In genomic region chr17:47611661-47611982, GRCm38 (mm10) we compare ENCODE assay signal across 8 mouse cellular contexts. TPM values are rescaled to one million over a fixed set of nuclear protein-coding genes. Genes with fewer than 3 reads are reported as not detected.
DNase-seq lines count a peak whose midpoint lies in the region; ATAC-seq and TF ChIP-seq lines count a peak whose summit lies in the region.

No protein-coding gene starts in this region.

- H3K27me3 ChIP-seq in embryonic facial prominence, embryonic 15.5 days: no peaks in the 10 kb centered on the region
- H3K27me3 ChIP-seq in limb, embryonic 10.5 days (ENCODE audit: low read depth, poor library complexity, severe bottlenecking): no peaks in the 10 kb centered on the region
- H3K27me3 ChIP-seq in neural tube, embryonic 13.5 days: no peaks in the 10 kb centered on the region

- DNase-seq in lung, adult 2 months: no peak
- DNase-seq in lung, postnatal 4 days: no peak
- no peak for DNase-seq in limb, embryonic 10.5 days (ENCODE audit: low spot score)
- no peak for DNase-seq in spleen, postnatal 10 days (ENCODE audit: low spot score in 2 of 2)
- DNase-seq in urinary bladder, adult 18-20 months (ENCODE audit: low spot score in 2 of 2): no peak
- DNase-seq in adrenal gland, postnatal 36 days: no peak

- H3K4me1 ChIP-seq in lung, adult 2 months (ENCODE audit: control insufficient read depth, insufficient read depth, low read length): peaks cover 6% of the 10 kb centered on the region
- H3K4me1 ChIP-seq in embryonic facial prominence, embryonic 15.5 days: peaks cover 22% of the 10 kb centered on the region
- H3K4me1 ChIP-seq in limb, embryonic 10.5 days: peaks cover 22% of the 10 kb centered on the region
- peaks cover 27% of the 10 kb centered on the region for H3K4me1 ChIP-seq in neural tube, embryonic 13.5 days (replicated peaks)

- no peaks in the 10 kb centered on the region for H3K9me3 ChIP-seq in embryonic facial prominence, embryonic 15.5 days (replicated peaks)
- no peaks in the 10 kb centered on the region for H3K9me3 ChIP-seq in limb, embryonic 10.5 days (replicated peaks)
- H3K9me3 ChIP-seq in neural tube, embryonic 13.5 days: no peaks in the 10 kb centered on the region

- no peak for ATAC-seq in embryonic facial prominence, embryonic 15.5 days (ENCODE audit: insufficient number of reproducible peaks, low FRiP score, low TSS enrichment, low read depth)
- ATAC-seq in neural tube, embryonic 13.5 days (ENCODE audit: low read depth): no peak; the same call in 1 of the 2 replicates

- peak overlapping the region; percentile 89 for H3K9ac ChIP-seq in embryonic facial prominence, embryonic 15.5 days
- H3K9ac ChIP-seq in neural tube, embryonic 13.5 days: peak overlapping the region; percentile 82

- peak overlapping the region; percentile 86 for H3K4me2 ChIP-seq in embryonic facial prominence, embryonic 15.5 days (replicated peaks)
- H3K4me2 ChIP-seq in neural tube, embryonic 13.5 days: peak overlapping the region; percentile 89

- TF ChIP-seq CTCF in lung, adult 2 months (IDR thresholded peaks at IDR 0.05; ENCODE audit: insufficient read depth, low read length): no peak

- 1% methylated on average over 13 of the region's 13 CpGs for WGBS in lung, adult 2 months
- WGBS in embryonic facial prominence, embryonic 15.5 days: under 1% methylated on average over 13 of the region's 13 CpGs
- under 1% methylated on average over 13 of the region's 13 CpGs for WGBS in limb, embryonic 10.5 days
- 0% methylated on average over 13 of the region's 13 CpGs for WGBS in neural tube, embryonic 13.5 days

- TF ChIP-seq POLR2A in lung, adult 2 months (IDR thresholded peaks at IDR 0.05; ENCODE audit: borderline replicate concordance, extremely low read depth, low read depth, low read length): no peak

- peak overlapping the region; percentile 80; the same call in 1 of the 2 replicates for H3K27ac ChIP-seq in embryonic facial prominence, embryonic 15.5 days (replicated peaks)
- peak overlapping the region; percentile 81 for H3K27ac ChIP-seq in limb, embryonic 10.5 days
- peak overlapping the region; percentile 53; the same call in 1 of the 2 replicates for H3K27ac ChIP-seq in neural tube, embryonic 13.5 days (replicated peaks)

- peaks cover 45% of the 10 kb centered on the region for H3K36me3 ChIP-seq in embryonic facial prominence, embryonic 15.5 days
- peaks cover 71% of the 10 kb centered on the region for H3K36me3 ChIP-seq in limb, embryonic 10.5 days
- H3K36me3 ChIP-seq in neural tube, embryonic 13.5 days: peaks cover 38% of the 10 kb centered on the region

- peak overlapping the region; percentile 99 for H3K4me3 ChIP-seq in lung, adult 2 months (replicated peaks; ENCODE audit: extremely low read depth, low read depth, low read length)
- H3K4me3 ChIP-seq in embryonic facial prominence, embryonic 15.5 days (replicated peaks): peak overlapping the region; percentile 95
- H3K4me3 ChIP-seq in limb, embryonic 10.5 days: peak overlapping the region; percentile 76
- H3K4me3 ChIP-seq in neural tube, embryonic 13.5 days: peak overlapping the region; percentile 62

RNA-seq across cellular contexts. Expression of gene Gm20517, which starts 0.2 kb away (rescaled TPM):
- polyA plus RNA-seq in lung, adult 2 months (2012; rRNA removed): 0.45 and 0.52 TPM in 2 replicates
- 1.6 TPM in 2 replicates for polyA plus RNA-seq in embryonic facial prominence, embryonic 15.5 days (2015; fragmentation: Nextera tagmentation; extraction: Ambion mirVana)
- polyA plus RNA-seq in limb, embryonic 10.5 days (2016; fragmentation: Nextera tagmentation; extraction: Ambion mirVana): 0.81 and 2.1 TPM in 2 replicates
- 2.4 and 3.0 TPM in 2 replicates for polyA plus RNA-seq in neural tube, embryonic 13.5 days (2015; fragmentation: Nextera tagmentation; extraction: Ambion mirVana)
- total RNA-seq in adrenal gland, postnatal 36 days (2021): 1 to 10 TPM; 3.4 to 3.7 TPM

RNA-seq across cellular contexts. Expression of gene Med20, which starts 0.2 kb away (rescaled TPM):
- polyA plus RNA-seq in lung, adult 2 months (2012; rRNA removed): 20.0 and 27.3 TPM in 2 replicates
- 51.9 and 55.2 TPM in 2 replicates for polyA plus RNA-seq in embryonic facial prominence, embryonic 15.5 days (2015; fragmentation: Nextera tagmentation; extraction: Ambion mirVana)
- 51.6 and 53.4 TPM in 2 replicates for polyA plus RNA-seq in limb, embryonic 10.5 days (2016; fragmentation: Nextera tagmentation; extraction: Ambion mirVana)
- 38.9 and 39.7 TPM in 2 replicates for polyA plus RNA-seq in neural tube, embryonic 13.5 days (2015; fragmentation: Nextera tagmentation; extraction: Ambion mirVana)
- total RNA-seq in adrenal gland, postnatal 36 days (2021): 10 to 100 TPM; 39.5 to 40.0 TPM

RNA-seq across cellular contexts. Expression of gene Bysl, which starts 0.3 kb away (rescaled TPM):
- 7.4 and 9.8 TPM in 2 replicates for polyA plus RNA-seq in lung, adult 2 months (2012; rRNA removed)
- 23.9 and 24.6 TPM in 2 replicates for polyA plus RNA-seq in embryonic facial prominence, embryonic 15.5 days (2015; fragmentation: Nextera tagmentation; extraction: Ambion mirVana)
- 41.3 and 48.3 TPM in 2 replicates for polyA plus RNA-seq in limb, embryonic 10.5 days (2016; fragmentation: Nextera tagmentation; extraction: Ambion mirVana)
- 32.9 and 33.2 TPM in 2 replicates for polyA plus RNA-seq in neural tube, embryonic 13.5 days (2015; fragmentation: Nextera tagmentation; extraction: Ambion mirVana)
- total RNA-seq in adrenal gland, postnatal 36 days (2021): 10 to 100 TPM; 18.7 to 24.8 TPM

RNA-seq across cellular contexts. Expression of gene Usp49, which starts 18.9 kb away (rescaled TPM):
- 6.4 and 6.7 TPM in 2 replicates for polyA plus RNA-seq in lung, adult 2 months (2012; rRNA removed)
- polyA plus RNA-seq in embryonic facial prominence, embryonic 15.5 days (2015; fragmentation: Nextera tagmentation; extraction: Ambion mirVana): 4.4 and 5.2 TPM in 2 replicates
- polyA plus RNA-seq in limb, embryonic 10.5 days (2016; fragmentation: Nextera tagmentation; extraction: Ambion mirVana): 5.5 and 6.8 TPM in 2 replicates
- 8.2 and 10.6 TPM in 2 replicates for polyA plus RNA-seq in neural tube, embryonic 13.5 days (2015; fragmentation: Nextera tagmentation; extraction: Ambion mirVana)
- 1 to 10 TPM; 4.1 to 5.6 TPM for total RNA-seq in adrenal gland, postnatal 36 days (2021)
